Mouse (Mus musculus) gastrocnemius, postnatal 10 days (tissue): ENCODE measurements around the gene Plk5. TPM values are rescaled to one million over a fixed set of nuclear protein-coding genes. Genes with fewer than 3 reads are reported as not detected.

Source experiments
- DNase-seq: peaks from one replicate; pipeline ENCODE4 v3.0.0; 2021; ENCODE audit warnings: mixed read lengths
- long read RNA-seq, 2 experiments: library from polyadenylated mRNA; stranded (forward); transcript quantifications; one replicate each; pipeline ENCODE4 v2.0.0; 2021
- total RNA-seq, 2 experiments: library from RNA; stranded (reverse); gene quantifications; 2 replicates each; pipeline ENCODE4 v1.2.3; 2021

Gene Plk5
- not detected for total RNA-seq
- long read RNA-seq, experiment 1, partial matches to known transcripts, result 0 of 1 reads
- long read RNA-seq, experiment 1, other reads (novel, unspliced or antisense), result 1 of 1 reads
- long read RNA-seq, experiment 2, result 0 reads

GRCm38 (mm10) chr10:80356001-80356682, at the start of gene Plk5:
Plk5 (plus strand) TSS chr10:80356459.
- DNase-seq, result no peak

DNA sequence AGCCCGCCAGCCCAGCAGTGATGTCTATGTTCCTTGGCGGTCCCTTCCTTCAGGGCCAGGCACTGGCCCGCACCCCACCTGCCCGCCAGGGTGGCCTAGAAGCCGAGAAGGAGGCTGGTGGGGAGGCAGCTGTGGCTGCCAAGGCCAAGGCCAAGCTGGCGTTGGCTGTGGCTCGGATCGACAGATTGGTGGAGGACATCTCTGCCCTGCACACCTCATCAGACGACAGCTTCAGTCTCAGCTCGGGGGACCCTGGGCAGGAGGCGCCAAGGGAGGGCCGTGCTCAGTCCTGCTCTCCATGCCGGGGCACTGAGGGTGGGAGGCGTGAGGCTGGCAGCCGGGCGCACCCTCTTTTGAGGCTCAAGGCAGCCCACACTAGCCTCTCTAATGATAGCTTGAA, 44.7 kb upstream of the Plk5 start:
- no peak for DNase-seq

DNA sequence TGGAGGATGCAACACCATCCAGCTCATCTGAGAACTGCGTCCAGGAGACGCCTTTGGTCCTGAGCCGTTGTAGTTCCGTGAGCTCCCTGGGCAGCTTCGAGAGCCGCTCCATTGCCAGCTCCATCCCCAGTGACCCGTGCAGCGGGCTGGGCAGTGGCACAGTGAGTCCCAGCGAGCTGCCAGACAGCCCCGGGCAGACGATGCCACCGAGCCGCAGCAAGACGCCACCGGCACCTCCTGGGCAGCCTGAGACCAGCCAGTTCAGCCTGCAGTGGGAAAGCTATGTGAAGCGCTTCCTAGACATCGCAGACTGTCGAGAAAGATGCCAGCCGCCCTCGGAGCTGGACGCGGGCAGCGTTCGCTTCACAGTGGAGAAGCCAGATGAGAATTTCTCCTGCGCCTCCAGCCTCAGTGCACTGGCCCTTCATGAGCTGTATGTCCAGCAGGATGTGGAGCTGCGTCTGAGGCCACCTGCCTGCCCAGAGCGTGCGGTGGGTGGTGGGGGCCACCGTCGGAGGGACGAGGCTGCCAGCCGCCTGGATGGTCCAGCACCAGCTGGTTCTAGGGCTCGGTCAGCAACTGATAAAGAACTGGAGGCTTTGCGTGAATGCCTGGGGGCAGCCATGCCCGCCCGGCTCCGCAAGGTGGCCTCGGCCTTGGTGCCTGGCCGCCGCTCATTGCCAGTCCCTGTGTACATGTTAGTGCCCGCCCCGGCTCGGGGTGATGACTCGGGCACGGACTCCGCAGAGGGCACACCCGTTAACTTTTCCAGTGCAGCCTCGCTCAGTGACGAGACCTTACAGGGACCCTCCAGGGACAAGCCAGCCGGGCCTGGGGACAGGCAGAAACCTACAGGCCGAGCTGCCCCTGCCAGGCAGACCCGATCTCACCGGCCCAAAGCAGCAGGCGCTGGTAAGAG, 43.4 kb upstream of the Plk5 start:
- DNase-seq, result no peak

DNA sequence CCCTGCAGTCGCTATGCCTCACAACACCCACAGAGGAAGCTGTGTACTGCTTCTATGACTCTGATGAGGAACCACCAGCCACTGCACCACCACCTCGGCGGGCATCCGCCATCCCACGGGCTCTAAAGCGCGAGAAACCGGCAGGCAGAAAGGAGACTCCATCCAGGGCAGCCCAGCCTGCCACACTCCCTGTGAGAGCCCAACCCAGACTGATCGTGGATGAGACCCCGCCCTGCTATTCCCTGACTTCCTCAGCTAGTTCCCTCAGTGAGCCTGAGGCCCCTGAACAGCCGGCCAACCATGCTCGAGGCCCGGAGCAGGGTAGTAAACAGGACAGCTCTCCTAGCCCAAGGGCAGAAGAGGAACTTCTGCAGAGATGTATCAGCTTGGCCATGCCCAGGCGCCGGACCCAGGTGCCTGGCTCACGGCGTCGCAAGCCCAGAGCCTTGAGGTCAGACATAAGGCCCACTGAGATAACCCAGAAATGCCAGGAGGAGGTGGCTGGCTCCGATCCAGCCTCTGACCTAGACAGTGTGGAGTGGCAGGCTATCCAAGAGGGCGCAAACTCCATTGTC, 42.5 kb upstream of the Plk5 start:
- no peak for DNase-seq

GRCm38 (mm10) chr10:80314494-80315001, 41.7 kb upstream of the Plk5 start:
- no peak for DNase-seq

DNA sequence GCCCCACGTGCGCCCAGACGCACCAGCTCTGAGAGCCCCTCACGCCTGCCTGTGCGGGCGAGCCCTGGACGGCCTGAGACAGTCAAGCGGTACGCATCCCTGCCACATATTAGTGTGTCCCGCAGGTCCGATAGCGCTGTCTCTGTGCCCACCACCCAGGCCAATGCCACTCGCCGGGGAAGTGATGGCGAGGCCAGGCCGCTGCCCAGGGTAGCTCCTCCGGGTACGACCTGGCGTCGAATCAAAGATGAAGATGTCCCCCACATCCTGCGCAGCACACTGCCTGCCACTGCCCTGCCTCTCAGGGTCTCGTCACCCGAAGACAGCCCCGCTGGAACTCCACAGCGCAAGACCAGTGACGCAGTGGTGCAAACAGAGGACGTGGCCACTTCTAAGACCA, 40.9 kb upstream of the Plk5 start:
- no peak for DNase-seq

DNA sequence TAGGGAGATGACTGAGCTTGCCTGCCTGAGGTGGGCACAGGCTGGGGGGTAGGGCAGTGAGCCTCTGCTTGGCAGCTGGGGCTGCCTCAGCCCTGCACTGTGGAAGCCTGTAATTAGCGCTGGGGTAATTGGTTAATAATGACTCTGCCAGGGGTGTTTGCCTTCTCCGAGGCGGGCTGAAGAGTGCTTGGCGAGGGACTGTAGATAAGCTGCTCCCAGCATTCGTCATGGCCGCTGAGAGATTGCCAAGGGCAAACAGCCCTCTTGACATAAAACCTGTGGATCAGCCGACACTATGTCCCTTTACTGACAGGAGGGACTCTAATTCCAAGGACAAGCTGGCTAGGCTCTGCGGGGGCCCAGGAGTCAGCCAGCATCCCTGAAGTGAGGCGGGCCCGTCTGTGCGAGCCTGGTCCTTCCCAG, 39.9 kb upstream of the Plk5 start:
- no peak for DNase-seq

GRCm38 (mm10) chr10:80317011-80317410, 39.2 kb upstream of the Plk5 start:
- DNase-seq, result no peak

DNA sequence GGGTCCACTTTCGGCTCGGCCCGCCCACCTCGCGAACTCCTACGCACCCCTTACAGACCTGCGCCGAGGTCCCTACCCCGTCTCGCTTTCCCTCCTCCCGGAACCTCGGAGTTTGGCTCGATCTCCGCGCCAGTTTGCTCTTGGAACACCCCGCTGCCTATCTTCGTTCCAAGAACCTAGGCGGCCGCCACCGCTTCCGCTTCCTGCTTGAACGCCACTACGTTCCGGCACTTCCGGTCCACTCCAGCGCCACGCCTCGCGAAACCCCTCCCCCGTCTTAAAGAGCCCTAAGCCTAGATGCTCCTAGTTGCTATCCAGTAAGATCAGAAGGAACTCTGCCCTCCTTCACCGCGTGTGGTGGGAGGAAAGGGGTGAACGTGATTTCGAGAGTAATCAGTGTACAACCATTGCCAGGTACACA, 35.9 kb upstream of the Plk5 start, which contains the start of gene 2310011J03Rik:
Gene 2310011J03Rik, minus strand, starts transcription at position 198 of the 421 bp plus-strand sequence.
- DNase-seq, result peak; percentile 90

GRCm38 (mm10) chr10:80321014-80321669, 35.1 kb upstream of the Plk5 start:
- no peak for DNase-seq

GRCm38 (mm10) chr10:80321670-80322581, 34.3 kb upstream of the Plk5 start:
- no peak for DNase-seq

DNA sequence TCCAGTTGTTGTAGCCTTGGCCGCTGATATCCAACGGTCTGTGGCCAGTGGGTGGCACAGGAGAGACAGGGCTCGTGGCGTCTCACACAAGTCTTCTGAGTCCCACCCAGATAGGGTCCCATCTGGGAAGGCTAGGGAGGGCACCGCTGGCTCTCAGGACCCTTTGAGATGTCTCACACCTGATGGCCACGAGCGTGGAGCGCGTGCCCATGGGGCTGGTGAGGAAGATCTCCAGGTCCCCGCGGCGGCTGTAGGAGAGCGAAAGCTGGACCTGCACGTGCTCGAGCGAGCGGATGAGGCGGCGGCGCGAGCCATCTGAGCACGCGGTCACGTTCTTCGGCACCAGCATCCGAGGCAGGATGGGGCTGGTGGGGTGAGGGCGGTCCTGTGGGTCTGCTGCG, 33.4 kb upstream of the Plk5 start:
- DNase-seq, result no peak

- peak; percentile 73 for DNase-seq
These were observed 32.8 kb upstream of the Plk5 start for GRCm38 (mm10) chr10:80323261-80324119.

- no peak for DNase-seq
These were observed 31.9 kb upstream of the Plk5 start for GRCm38 (mm10) chr10:80324120-80325037.

DNA sequence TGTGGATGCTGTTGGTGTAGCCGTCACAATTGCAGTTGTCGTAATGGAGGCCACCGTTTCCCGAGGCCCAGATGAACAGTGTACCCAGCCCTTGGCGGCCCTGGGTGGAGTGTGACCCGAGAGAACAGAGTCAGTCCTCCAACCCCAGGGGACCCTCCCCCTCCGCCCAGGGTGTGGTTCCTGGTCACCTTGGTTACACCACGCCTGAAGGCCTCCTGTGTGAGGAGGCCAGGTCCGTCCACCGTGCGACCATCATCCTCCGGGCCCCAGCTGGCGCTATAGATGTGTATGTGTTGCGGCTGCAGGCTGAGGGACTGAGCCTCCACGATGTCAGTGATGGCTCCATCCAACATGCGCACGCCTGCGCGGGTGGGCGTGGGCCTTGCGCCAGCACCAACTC, 31.2 kb upstream of the Plk5 start:
- DNase-seq, result no peak

DNA sequence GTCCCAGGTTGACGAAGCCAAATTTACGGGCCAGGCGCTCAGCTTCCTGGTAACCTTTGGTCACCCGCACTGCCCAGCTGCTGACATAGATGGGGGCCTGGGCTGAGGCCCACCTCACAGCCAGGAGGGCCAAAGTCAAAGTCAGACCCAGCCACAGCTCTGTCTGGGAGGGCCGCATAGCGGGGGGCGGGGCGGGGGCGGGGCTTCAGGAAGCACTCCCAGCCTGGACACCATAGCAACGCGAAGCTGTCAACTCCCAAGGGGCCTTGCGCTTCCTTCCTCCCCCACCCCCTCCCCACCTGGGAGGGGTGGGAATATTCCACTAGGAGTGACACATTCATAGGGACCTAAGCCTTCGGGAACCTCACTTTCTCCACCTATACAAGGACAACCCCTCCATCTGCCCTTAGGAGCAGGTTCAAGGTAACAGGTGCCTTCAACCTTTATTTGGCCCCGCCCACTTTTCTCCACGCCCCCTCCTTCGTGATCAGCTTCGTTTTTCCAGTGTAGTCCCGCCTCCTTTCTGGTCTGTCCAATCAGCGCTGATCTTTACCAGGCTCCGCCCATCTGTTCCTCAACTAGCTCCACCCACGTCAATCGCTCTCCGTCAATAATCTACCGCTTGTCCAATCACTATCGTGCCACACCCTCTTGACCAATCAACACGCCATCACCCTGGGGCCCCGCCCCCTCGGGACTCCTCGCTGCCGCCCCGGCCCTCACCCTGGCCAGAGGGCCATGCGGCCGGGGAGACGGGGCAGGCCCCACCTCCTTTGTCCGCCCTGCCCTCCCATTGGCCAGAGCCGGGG, 26.8 kb upstream of the Plk5 start, which contains the start of the genes Pcsk4 and Reep6:
Gene Pcsk4, minus strand, starts transcription at position 226 of the 809 bp plus-strand sequence.
Gene Reep6, plus strand, starts transcription at position 681 of the 809 bp plus-strand sequence.
- peak; percentile 93 for DNase-seq

- DNase-seq, result no peak
These were observed 26.2 kb upstream of the Plk5 start for GRCm38 (mm10) chr10:80330084-80330483.

GRCm38 (mm10) chr10:80330888-80331287, 25.4 kb upstream of the Plk5 start:
- DNase-seq, result no peak
